Mouse (Mus musculus) hindbrain, embryonic 10.5 days (tissue): ENCODE measurements around the gene Adk. TPM values are rescaled to one million over a fixed set of nuclear protein-coding genes. Genes with fewer than 3 reads are reported as not detected.
A peak's percentile ranks its signal among the peaks of the same experiment; 100 is the strongest.

Experiments used
- DNase-seq: peaks from one replicate; pipeline ENCODE4 v3.0.0-alpha.2; 2017; ENCODE audit warnings: low spot score
- H3K27ac ChIP-seq: fragments of 300-500 bp; sonication (generic); 2 replicates; pipeline ENCODE4 v1.5.1; 2016; ENCODE audit warnings: mild to moderate bottlenecking, moderate library complexity
- H3K27me3 ChIP-seq: fragments of 300-500 bp; sonication (generic); 2 replicates; pipeline ENCODE4 v1.6.1; 2016; ENCODE audit warnings: mild to moderate bottlenecking; ENCODE audit not compliant: poor library complexity, insufficient read depth, severe bottlenecking
- H3K36me3 ChIP-seq: fragments of 300-500 bp; sonication (generic); 2 replicates; pipeline ENCODE4 v1.6.1; 2016; ENCODE audit warnings: mild to moderate bottlenecking, moderate library complexity
- H3K4me1 ChIP-seq: fragments of 300-500 bp; sonication (generic); replicated peaks from 2 replicates; pipeline ENCODE4 v1.6.1; 2016; ENCODE audit warnings: mild to moderate bottlenecking
- H3K4me3 ChIP-seq: fragments of 300-500 bp; sonication (generic); 2 replicates; pipeline ENCODE4 v1.5.1; 2016; ENCODE audit warnings: mild to moderate bottlenecking, moderate library complexity
- H3K9me3 ChIP-seq: fragments of 300-500 bp; sonication (generic); 2 replicates; pipeline ENCODE4 v1.6.1; 2016; ENCODE audit warnings: mild to moderate bottlenecking, moderate library complexity
- WGBS: fragments of 180-500 bp; shearing (Covaris S2); methylation state at CpG from one replicate; pipeline ENCODE4 v1.1.7; 2016; 5-methylcytosine and 5-hydroxymethylcytosine counted together
- polyA plus RNA-seq: library from polyadenylated mRNA; unstranded; fragments of >200 nt; fragmentation: Nextera tagmentation; extraction: Ambion mirVana; gene quantifications from 2 replicates; pipeline ENCODE4 v1.2.1, GENCODE M21; 2016

Adk gene
- polyA plus RNA-seq, 1 experiment from 2014 or later = 115 TPM

DNA sequence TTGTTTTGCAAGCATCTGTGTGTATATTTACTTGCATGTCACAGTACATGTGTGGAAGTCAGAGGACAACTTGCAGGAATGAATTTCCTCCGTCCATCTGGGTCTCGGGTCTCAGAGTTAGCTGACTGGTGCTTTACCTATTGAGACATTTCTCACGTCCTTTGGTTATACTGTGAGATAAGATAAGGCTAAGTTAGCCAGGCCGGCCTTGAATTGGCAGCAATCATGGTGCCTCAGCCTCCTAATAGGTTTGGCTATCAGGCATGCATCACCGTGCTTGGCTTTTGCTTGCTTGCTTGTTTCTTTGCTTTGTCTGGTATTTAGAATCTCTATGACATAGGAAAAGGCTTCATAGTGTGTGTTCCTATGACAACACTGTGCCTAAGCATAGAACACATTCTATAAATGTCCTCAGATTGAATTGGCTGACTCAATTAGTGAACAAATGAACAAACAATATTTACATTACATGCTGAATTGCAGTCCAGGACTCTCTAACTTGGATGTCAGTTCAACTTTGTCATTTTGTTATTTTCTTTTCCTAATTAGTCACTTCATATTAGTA lies 169.3 kb downstream of the Adk start:
- no peak for DNase-seq

GRCm38 (mm10) chr14:21222206-21222605 lies 169.8 kb downstream of the Adk start:
- no peaks in the 10 kb centered on the region for H3K27me3 ChIP-seq
- 76% methylated on average over 3 of the region's 3 CpGs for WGBS
- no peaks in the 10 kb centered on the region for H3K4me1 ChIP-seq
- no peak for DNase-seq
- H3K4me3 ChIP-seq = no peak overlapping the region
- no peak overlapping the region for H3K27ac ChIP-seq
- H3K9me3 ChIP-seq = no peaks in the 10 kb centered on the region
- H3K36me3 ChIP-seq = no peaks in the 10 kb centered on the region

More for the DNA sequence above, 169.3 kb downstream of the Adk start:
- Histone ChIP-seq H3K9me3 (no peaks in the 10 kb centered on the region), H3K4me1 (no peaks in the 10 kb centered on the region), H3K27ac (no peak overlapping the region), H3K27me3 (no peaks in the 10 kb centered on the region), H3K4me3 (no peak overlapping the region), H3K36me3 (no peaks in the 10 kb centered on the region)
- 83% methylated on average over 5 of the region's 5 CpGs for WGBS

DNA sequence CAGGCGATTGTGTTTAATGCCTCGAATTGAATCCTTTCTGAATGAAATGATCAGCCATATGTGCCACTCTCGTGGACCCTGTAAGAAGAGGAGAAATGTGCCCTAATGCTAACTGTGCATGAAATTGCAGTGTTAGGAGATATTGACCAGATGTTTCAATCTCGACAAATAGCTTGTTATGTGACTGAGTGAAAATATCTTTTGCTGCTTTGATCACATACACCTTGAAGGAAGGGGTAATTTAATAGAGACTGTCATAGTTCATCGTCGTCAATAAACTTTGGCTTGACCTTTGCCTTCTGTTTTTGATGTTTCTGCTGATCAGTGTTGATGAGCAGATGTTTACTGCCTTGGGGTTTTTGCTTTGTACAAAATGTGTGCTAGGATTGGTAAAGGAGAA lies 171.1 kb downstream of the Adk start:
- Histone ChIP-seq H3K27me3 (no peaks in the 10 kb centered on the region), H3K36me3 (no peaks in the 10 kb centered on the region), H3K9me3 (no peaks in the 10 kb centered on the region), H3K4me3 (no peak overlapping the region), H3K27ac (no peak overlapping the region), H3K4me1 (no peaks in the 10 kb centered on the region)
- DNase-seq = no peak
- WGBS = 85% methylated on average over 6 of the region's 6 CpGs

DNA sequence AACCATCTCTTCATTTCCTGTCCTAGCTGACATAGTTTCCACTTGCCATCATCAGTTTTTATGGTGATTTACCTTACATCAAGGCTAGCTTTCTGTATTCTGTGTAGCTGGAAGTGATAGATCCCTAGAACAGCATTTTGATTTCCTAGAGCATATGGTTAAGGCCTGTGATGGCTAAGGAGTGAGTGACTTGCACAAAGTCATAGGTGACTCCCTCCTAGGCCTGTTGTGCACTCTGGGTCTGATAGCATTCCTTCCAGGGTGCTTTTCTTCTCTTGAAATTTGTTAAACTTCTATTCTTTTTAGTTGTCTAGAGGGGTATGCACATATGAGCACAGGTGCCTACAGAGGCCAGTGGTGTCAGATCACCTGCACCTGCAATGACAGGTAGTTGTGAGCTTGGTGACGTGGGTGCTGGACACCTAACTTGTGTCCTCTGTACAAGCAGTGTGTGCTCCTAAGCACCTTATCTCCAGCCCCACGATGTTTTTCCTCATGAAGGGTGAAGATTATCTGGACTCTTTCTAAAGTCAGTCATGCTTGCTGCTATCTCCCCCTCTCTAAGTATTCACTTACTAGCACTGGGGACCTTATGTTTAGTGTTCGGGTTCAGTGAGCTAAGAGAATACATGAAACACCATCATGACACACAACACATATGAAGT lies 171.7 kb downstream of the Adk start:
- no peaks in the 10 kb centered on the region for H3K36me3 ChIP-seq
- H3K27me3 ChIP-seq = no peaks in the 10 kb centered on the region
- no peak for DNase-seq
- H3K9me3 ChIP-seq = no peaks in the 10 kb centered on the region
- H3K4me3 ChIP-seq = no peak overlapping the region
- H3K4me1 ChIP-seq = no peaks in the 10 kb centered on the region
- no peak overlapping the region for H3K27ac ChIP-seq
- WGBS = 93% methylated on average over 3 of the region's 3 CpGs

GRCm38 (mm10) chr14:21237051-21237450 lies 184.7 kb downstream of the Adk start:
- Histone ChIP-seq H3K27ac (no peak overlapping the region), H3K36me3 (no peaks in the 10 kb centered on the region), H3K4me1 (no peaks in the 10 kb centered on the region), H3K27me3 (no peaks in the 10 kb centered on the region), H3K4me3 (no peak overlapping the region), H3K9me3 (no peaks in the 10 kb centered on the region)
- no peak for DNase-seq
- 98% methylated on average over 2 of the region's 2 CpGs for WGBS

DNA sequence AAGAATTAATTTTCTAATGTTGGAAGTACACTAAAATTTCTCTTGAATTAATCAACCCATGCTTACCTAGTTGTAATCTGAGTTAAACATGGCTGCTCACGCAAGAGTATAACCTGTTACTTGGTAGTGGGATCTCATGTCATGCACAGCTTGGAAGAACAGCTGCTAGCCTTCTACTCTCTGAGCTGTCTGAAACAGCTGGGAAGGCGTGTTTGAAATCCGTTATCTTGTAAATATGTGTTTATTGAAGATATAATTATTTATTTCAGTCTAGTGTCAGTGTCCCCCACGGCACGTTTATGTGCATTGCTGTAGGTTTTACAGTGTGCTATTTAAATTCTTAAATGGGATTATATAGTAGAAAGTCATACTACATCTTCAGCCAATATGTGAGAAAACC lies 188.7 kb downstream of the Adk start:
- H3K9me3 ChIP-seq = no peaks in the 10 kb centered on the region
- H3K4me3 ChIP-seq = no peak overlapping the region
- no peaks in the 10 kb centered on the region for H3K36me3 ChIP-seq
- WGBS = 94% methylated on average over 5 of the region's 5 CpGs
- H3K27me3 ChIP-seq = no peaks in the 10 kb centered on the region
- DNase-seq = no peak
- no peaks in the 10 kb centered on the region for H3K4me1 ChIP-seq
- H3K27ac ChIP-seq = no peak overlapping the region

- Histone ChIP-seq H3K4me3 (no peak overlapping the region), H3K36me3 (no peaks in the 10 kb centered on the region), H3K4me1 (peaks cover 50% of the 10 kb centered on the region), H3K27ac (peak overlapping the region; percentile 89), H3K9me3 (no peaks in the 10 kb centered on the region), H3K27me3 (no peaks in the 10 kb centered on the region)
- WGBS = 56% methylated on average over 5 of the region's 5 CpGs
- no peak for DNase-seq
These were observed 199.0 kb downstream of the Adk start for GRCm38 (mm10) chr14:21251386-21251785.

DNA sequence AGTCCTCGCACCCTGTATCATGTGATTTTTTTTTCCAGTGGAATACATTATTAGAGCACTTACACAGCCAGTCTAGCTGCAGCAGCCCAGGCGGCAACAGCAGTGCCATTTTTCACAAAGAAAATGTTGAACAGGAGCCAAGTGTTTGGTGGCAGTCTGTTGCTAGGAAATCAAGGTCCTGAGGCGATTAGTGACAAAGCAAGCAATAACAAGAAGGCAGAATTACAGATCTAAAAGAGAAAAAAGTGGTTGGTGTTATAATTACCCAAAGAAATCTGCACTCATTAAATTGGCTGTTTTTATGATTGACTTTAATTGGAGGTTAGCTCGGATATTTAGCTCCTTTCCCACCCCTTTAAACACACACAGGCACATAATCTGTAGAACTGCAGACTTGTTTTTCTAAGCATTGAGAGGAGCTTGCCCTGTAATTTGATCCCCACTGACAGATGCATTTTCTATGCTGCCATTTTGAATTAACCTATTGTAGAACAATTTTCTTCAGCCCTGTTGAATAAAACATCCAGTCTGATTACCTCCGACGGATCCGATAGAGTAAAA lies 200.0 kb downstream of the Adk start:
- Histone ChIP-seq H3K9me3 (no peaks in the 10 kb centered on the region), H3K27me3 (no peaks in the 10 kb centered on the region), H3K4me3 (peak overlapping the region; percentile 34), H3K4me1 (peaks cover 50% of the 10 kb centered on the region), H3K27ac (peak overlapping the region; percentile 89), H3K36me3 (no peaks in the 10 kb centered on the region)
- DNase-seq = peak; percentile 74
- WGBS = 8% methylated on average over 7 of the region's 7 CpGs

- Histone ChIP-seq H3K9me3 (no peaks in the 10 kb centered on the region), H3K4me1 (peaks cover 50% of the 10 kb centered on the region), H3K27me3 (no peaks in the 10 kb centered on the region), H3K36me3 (no peaks in the 10 kb centered on the region), H3K4me3 (peak overlapping the region; percentile 6; the same call in 1 of the 2 replicates), H3K27ac (peak overlapping the region; percentile 89)
- DNase-seq = peak; percentile 49
- WGBS = 29% methylated on average over 5 of the region's 5 CpGs
These were observed 201.1 kb downstream of the Adk start for GRCm38 (mm10) chr14:21253321-21253992.

DNA sequence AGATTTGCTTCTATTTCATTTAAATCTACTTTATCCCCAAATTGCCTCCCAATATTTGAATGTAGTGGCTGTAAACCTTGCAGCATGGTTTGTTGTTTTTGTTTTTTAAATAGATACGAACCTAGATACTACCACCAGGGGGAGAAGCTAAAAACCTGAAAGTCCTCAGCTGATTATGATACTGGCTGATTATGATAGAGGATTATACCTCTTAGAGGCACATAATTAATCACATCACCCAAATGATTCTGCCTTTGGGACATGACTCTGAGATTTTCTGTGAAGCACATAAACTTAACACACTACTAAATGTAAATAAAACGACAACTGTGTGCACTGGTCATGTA lies 201.6 kb downstream of the Adk start:
- Histone ChIP-seq H3K4me3 (no peak overlapping the region), H3K36me3 (no peaks in the 10 kb centered on the region), H3K27me3 (no peaks in the 10 kb centered on the region), H3K27ac (peak overlapping the region; percentile 89), H3K9me3 (no peaks in the 10 kb centered on the region), H3K4me1 (peaks cover 50% of the 10 kb centered on the region)
- DNase-seq = no peak
- WGBS = 67% methylated on average over 2 of the region's 2 CpGs

DNA sequence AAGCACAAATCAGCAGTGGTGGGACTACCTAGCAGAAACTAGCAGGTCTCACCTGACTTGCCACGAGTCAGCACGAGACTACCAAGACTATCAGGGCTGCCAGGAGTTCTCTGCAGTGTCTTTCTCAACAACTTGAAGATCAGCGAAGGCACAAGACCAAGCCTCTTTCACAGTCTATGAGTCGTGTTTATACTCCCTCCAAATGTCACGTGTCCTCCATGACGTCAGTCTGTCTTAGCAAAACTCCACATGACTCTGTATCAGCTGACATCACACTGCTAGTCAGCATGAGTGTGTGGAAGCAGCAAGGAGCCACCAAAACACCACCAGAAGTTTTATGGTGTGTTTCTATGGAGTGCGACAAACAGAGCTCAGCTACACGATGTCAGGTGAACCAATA lies 215.9 kb downstream of the Adk start:
- Histone ChIP-seq H3K27me3 (no peaks in the 10 kb centered on the region), H3K9me3 (no peaks in the 10 kb centered on the region), H3K4me1 (no peaks in the 10 kb centered on the region; the same call in 1 of the 2 replicates), H3K4me3 (no peak overlapping the region), H3K27ac (no peak overlapping the region), H3K36me3 (no peaks in the 10 kb centered on the region)
- no peak for DNase-seq
- 91% methylated on average over 8 of the region's 8 CpGs for WGBS

DNA sequence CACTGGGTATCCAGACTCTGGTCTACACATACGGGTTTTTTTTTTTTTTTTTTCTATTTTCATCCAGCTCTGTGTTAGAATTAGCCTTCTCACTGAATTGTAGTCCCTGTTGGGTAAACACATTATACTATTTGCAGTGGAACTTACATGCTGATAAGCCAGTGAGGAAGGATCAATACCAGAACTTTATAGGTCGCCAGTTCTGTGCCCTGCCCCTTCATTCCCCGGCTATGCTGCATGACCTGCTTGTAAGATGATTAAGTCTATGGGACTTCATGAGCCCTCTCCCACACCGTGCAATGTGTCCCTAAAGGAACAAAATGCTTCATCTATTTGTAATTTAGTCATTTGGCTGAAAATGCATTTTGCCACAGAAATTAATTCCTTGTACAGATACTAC lies 219.1 kb downstream of the Adk start:
- no peaks in the 10 kb centered on the region; the same call in 1 of the 2 replicates for H3K4me1 ChIP-seq
- H3K27me3 ChIP-seq = no peaks in the 10 kb centered on the region
- H3K27ac ChIP-seq = no peak overlapping the region
- WGBS = 81% methylated on average over 4 of the region's 4 CpGs
- H3K36me3 ChIP-seq = no peaks in the 10 kb centered on the region
- no peak overlapping the region for H3K4me3 ChIP-seq
- DNase-seq = no peak
- H3K9me3 ChIP-seq = no peaks in the 10 kb centered on the region

DNA sequence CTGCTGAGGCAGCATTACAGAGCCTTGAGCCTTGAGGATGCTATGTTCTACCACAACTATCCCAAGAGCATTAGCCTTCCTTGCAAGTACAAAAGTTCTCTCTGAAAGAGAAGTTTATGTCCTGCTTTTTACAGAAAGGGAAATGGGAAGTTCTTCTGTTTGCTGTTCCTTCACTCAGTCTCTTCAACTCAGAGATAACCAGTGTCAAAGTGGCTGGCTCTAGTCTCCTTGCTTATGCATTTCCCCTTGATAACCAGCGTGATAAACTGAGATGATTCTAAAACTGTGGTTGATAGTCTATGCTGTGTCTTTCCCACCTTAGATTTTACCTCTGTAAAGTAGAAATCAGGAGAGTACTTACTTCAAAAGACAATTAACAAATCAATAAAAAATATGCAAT lies 223.4 kb downstream of the Adk start:
- no peak for DNase-seq
- Histone ChIP-seq H3K4me3 (no peak overlapping the region), H3K4me1 (no peaks in the 10 kb centered on the region; the same call in 1 of the 2 replicates), H3K27me3 (no peaks in the 10 kb centered on the region), H3K9me3 (no peaks in the 10 kb centered on the region), H3K27ac (no peak overlapping the region), H3K36me3 (no peaks in the 10 kb centered on the region)
- 81% methylated on average over 1 of the region's 1 CpGs for WGBS
